Comparison of ENCODE assay signal across 10 mouse cellular contexts in the genomic region with DNA sequence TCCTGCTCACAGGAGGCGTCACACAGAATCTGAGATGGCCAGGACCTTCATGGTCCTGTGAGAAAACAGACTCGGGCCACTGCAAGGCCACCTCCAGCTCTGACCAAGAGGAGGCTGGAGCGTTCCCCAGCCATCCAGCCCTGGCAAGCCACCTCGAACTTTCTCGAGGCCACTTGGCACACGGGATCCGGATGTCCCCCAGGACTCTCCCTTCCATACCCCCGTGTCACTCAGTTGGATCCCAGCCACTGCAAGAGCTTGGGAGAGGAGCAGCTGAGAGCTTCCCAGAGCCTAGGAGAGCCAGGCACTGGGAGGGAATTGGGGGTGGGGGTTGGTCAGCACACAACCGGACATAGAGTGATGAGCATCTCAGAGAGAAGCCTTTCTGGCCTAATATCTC. TPM values are rescaled to one million over a fixed set of nuclear protein-coding genes. Genes with fewer than 3 reads are reported as not detected.
DNase-seq lines count a peak whose midpoint lies in the region; TF ChIP-seq lines count a peak whose summit lies in the region.
"Had no signal": no experiment of that assay in that cellular context is flagged by ENCODE, and none has a peak within 500 bp of the region (broad histone marks: within the 10 kb centered on the region; RNA-seq: fewer than 3 reads in every experiment).

No protein-coding gene starts in this region.

- DNase-seq in cerebellum, adult 9-11 months, result peak; percentile 36
- DNase-seq in cerebellum, adult 11 months, result no peak
- DNase-seq in left cerebral cortex, postnatal 4 days, result peak; percentile 43
- no peak for DNase-seq in left cerebral cortex, postnatal 36 days (ENCODE audit: low spot score in 2 of 2)
- peak; percentile 67 for DNase-seq in heart, postnatal 4 days
- DNase-seq in frontal cortex, postnatal 25 days (ENCODE audit: low spot score in 2 of 2), result no peak
- no peak for DNase-seq in spleen, postnatal 4 days (ENCODE audit: low spot score in 2 of 2)

- TF ChIP-seq POLR2A in embryonic fibroblast, embryonic 13.5 days (IDR thresholded peaks at IDR 0.05; ENCODE audit: low read depth, low read length), result no peak

- TF ChIP-seq CTCF in embryonic fibroblast, embryonic 13.5 days (IDR thresholded peaks at IDR 0.05; ENCODE audit: borderline replicate concordance, insufficient read depth, low read length), result no peak

- H3K4me3 ChIP-seq in embryonic fibroblast, embryonic 13.5 days (ENCODE audit: insufficient read depth, low read length), result no peak overlapping the region
- H3K4me3 ChIP-seq: intestine, embryonic 15.5 days; midbrain, embryonic 12.5 days had no signal

- H3K27ac ChIP-seq in embryonic fibroblast, embryonic 13.5 days (ENCODE audit: insufficient read depth, low read length), result peak overlapping the region; percentile 13; the same call in 1 of the 2 replicates
- H3K27ac ChIP-seq: intestine, embryonic 15.5 days; midbrain, embryonic 12.5 days had no signal

- H3K4me1 ChIP-seq in embryonic fibroblast, embryonic 13.5 days (ENCODE audit: control insufficient read depth, insufficient read depth, low read length), result no peaks in the 10 kb centered on the region
- H3K4me1 ChIP-seq: intestine, embryonic 15.5 days; midbrain, embryonic 12.5 days had no signal

- intact Hi-C loops in left cerebral cortex, postnatal 4 days (cut with DNase I), result no loop called here
- intact Hi-C loops in left cerebral cortex, postnatal 36 days (cut with DNase I), result no loop called here

RNA-seq across cellular contexts. Expression of a gene that starts 25.5 kb away (rescaled TPM):
- total RNA-seq in left cerebral cortex, postnatal 4 days (2021), result 100 to 1,000 TPM; 228 to 243 TPM
- total RNA-seq in left cerebral cortex, postnatal 36 days (2021), result 100 to 1,000 TPM; 215 to 224 TPM
- polyA plus RNA-seq in embryonic fibroblast, embryonic 13.5 days (2011; ENCODE audit: insufficient read length, low read depth, missing spikeins), result 3,951 and 4,760 TPM in 2 replicates
- total RNA-seq in heart, postnatal 4 days (2021), result 1,000 to 10,000 TPM; 1,405 to 1,430 TPM

Comparison
In these comparisons a context has a peak if more than half of its experiments do, and no peak if none do; other contexts are left out.
1. DNase-seq: peak in cerebellum, adult 9-11 months (single experiment), left cerebral cortex, postnatal 4 days (single experiment) and heart, postnatal 4 days (single experiment); none in cerebellum, adult 11 months (single experiment), left cerebral cortex, postnatal 36 days (0 of 2), frontal cortex, postnatal 25 days (0 of 2) and spleen, postnatal 4 days (0 of 2).
2. RNA of a gene that starts 25.5 kb away (total RNA-seq): 1,405 to 1,430 TPM in heart, postnatal 4 days; 228 to 243 TPM in left cerebral cortex, postnatal 4 days and 215 to 224 TPM in left cerebral cortex, postnatal 36 days; every median in the first group is over 4 times any median in the second.